Mouse (Mus musculus) natural killer cell, adult 2 months (primary cell): ENCODE measurements around the gene Nfkbia.

Source experiments
- DNase-seq, 2 experiments: peaks; one replicate each; pipeline ENCODE4 v3.0.0; 2022; ENCODE audit warnings: low spot score in 2 of 2

The Nfkbia gene

GRCm38 (mm10) chr12:55490722-55491449 lies 1.6 kb downstream of the Nfkbia start:
- peak in 1 of 2 experiments; percentile 6 for DNase-seq

DNA sequence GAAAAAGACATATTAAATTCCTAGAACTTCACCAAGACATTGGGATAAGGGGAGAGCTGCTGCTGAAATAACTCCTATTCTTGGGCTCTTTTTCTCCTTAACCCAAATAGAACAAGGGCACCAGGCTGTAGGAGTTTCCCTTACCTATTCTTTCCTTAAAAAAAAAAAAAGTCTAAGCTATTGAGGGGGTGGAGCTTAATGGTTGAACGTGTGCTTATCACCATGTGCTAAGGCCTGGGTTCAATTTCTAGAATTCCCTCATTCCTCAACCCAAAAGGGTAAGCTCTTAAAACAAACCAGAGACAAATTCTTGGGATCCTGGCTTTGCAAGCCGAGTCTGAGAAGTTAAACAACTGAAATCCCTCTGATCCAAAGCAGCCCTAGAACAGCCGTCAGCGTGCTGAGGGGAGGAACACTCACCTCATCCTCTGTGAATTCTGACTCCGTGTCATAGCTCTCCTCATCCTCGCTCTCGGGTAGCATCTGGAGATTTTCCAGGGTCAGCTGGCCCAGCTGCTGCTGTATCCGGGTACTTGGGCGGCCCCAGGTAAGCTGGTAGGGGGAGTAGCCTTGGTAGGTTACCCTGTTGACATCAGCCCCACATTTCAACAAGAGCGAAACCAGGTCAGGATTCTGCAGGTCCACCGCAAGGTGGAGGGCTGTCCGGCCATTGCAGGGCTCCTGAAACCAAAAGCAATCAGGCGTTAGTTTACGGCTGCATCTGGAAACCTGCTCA lies 2.3 kb downstream of the Nfkbia start:
- DNase-seq = no peak

DNA sequence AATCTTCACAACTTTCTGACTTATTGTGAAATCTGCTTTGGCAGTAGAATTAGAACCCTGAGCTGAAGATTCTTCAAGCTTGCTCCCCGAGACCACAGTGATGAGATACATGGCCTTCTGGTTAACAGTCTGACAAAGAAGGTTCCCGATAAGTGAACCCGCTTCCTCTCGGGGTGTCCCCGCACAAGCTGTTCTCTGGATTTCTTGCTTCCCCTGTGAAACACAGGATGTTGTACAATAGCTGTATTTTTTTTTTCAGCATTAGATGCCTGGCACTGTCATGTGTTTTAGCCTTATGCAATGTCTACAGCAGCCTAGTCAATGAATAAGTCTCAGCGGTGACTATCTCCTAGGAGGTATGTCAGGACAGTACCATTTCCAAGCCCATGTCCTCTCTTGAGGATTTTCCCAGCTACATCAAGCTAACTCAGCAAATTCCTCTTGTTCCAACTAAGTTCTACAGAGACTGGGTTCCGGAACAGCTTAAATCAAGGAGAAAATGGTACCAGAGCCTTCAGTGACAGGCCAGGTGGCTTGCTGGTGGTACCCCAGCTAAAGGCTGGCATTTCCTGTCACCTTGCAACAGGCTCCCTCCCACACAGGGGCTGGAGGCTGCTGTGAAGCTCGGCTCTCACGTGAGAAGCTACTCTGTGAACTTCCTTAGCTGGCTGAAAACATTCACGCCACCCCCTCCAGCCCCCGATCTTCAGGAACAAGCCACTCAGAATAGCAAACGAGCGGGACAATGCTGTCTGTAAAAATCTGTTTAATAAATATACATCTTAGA lies 3.6 kb downstream of the Nfkbia start:
- DNase-seq = peak; percentile 68 to 69

DNA sequence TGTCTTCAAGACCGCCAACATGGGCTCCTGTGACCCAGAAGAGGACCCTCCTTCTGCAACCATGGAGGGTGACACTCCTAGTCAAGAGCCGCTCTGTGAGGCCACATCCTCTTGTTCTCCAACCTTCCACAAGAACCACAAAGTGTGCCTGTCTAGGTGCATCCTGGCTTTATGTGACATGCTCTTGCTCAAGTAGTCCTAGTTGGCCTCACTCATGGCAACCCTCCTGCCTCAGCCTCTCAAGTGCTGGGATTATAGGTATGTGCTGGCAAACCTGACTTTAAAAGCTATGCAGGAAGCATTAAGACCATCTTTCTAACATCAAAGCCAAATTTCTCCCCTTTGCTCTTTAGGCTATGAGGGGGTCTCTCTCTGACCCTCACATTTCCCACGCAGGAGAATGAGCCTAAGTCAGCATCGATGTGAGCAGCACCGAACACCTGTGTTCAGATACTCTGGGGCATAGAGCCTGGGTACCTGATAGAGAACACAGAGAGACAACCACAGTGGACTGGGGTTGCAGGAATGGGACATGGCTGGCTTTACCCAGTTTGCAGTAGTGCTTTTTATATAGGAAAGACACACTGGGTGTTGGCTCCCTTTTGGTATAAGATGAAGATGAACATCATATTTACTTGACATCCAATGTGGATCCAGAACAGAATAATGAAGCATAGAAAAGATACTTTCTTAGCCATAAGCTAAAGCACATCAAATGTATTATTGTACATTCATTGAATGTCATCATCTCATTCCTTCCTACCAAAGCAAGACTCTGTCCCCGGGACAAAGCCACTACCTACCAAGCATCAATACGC lies 4.4 kb downstream of the Nfkbia start:
- DNase-seq = peak; percentile 28 to 45

DNA sequence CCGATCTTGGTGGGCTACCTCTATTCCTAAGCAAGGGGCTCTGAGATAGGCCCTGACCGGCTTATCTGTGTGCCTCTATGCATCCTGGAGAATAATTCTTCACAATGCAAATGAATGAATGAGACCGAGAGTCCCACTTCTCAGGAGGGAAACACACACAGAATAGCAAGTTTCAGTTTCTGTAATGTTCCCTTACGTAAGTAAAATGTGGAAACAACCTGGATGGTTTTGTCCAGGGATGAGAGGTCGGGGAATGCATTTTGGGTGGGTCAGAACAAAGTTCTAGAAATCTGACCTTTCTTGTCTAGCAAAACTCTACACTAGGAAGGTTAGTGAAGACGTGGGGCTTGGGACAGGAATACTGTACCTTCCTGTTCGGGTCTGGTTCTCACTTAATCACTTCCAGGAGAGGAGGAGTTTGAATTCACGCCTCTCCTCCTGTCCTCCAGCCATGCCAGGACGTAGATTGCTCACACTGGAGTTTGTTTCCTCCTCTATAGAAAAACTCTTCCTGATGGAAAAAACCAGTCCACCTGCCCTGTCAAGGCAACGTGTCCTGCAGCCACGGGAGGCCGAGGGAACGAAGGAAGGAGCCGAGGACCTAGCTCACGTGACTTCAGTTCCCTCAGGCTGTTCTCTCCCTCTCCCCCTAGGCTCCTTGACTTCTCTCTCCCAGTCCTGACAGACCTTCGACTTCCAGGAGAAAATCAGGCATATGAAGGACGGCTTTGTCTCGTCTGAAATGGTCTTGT lies 5.3 kb downstream of the Nfkbia start:
- DNase-seq = no peak

DNA sequence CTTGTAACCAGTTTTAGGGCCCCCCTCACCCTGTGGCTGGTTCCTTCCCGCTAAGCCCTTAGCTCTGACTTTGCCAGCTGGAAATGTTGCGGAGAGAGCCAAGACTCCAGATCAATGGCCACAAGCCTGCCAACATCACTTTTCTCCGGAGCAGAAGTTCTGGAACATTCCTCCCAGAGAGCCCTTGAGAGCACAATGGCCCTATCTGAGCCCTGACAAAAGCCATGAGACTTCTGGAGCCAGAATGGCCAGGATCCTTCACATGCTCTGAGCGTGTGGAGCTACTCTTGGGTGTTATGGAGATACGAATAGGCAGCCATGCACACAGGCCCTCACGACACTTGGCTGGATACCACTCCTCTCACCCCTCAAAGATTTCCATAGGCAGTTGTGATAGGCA lies 7.6 kb downstream of the Nfkbia start:
- DNase-seq = no peak

GRCm38 (mm10) chr12:55484079-55484774 lies 8.2 kb downstream of the Nfkbia start:
- no peak for DNase-seq

DNA sequence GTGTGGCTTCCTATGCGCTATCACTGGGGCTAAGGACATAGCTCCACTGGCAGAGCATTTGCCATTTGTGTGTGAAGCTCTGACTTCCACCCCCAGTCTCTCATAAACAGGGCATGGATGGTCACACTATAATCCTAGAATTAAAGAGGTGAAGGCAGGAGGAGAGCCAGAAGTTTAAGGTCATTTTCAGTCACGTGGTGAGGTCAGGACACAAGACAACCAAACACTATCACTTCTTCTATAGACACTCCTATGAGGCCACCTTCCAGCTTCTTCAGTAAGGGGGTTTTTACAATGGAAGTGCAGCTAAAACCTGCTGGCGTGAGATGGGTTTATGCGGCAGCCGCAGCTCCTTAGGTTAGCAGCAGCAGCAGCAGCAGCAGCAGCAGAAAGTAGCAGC lies 8.9 kb downstream of the Nfkbia start:
- DNase-seq = no peak

GRCm38 (mm10) chr12:55482732-55483131 lies 9.7 kb downstream of the Nfkbia start:
- DNase-seq = no peak

DNA sequence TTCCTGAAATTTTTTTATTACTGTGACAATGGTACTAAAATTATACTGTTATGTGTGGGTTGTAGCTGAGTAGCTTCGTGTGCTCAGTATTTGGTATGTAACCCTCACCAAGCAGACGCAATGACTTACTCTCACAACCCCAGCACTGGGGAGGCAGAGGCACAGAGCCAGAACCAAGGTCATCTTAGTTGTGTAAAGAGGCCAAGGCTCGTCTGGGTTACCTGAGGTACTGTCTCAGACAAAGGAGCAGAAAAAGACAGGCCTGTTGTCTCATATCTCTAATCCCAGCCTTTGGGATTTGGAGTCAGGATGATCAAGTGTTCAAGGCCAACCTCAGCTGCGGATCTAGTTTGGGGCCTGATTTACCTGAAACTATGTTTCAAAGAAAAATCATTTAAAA lies 10.7 kb downstream of the Nfkbia start:
- DNase-seq = no peak

DNA sequence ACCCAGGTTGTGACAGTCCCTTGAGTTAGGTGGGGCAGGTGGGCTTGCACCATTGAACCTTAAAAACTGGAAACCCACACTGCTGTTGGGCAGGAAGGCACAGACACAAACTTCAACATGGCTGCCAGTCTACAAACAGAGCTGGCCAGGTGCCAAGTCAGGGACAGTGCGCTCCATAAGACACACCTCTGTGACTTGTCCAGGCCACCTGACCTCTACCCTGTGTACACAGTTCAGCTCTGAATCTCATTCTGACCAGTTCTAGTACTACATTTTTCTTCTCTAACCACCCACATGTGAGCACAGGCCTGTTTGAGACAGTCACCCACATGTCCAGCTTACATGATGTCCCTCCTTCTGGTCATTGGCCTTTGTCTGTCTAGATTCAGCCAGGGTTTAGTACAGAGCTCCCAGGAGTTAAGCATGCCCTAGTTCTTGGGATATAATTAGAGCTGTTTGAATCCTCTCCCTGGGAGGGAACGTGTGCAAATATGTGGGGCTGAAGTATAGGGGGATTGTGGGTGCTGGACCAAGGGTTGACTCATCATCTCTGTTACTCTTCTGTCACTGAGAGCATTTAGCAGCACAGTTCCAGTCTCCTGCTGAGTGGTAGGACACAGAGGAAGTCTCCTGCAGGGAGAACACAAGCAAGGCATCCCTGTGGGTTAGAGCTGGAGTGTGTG lies 11.8 kb downstream of the Nfkbia start:
- DNase-seq = no peak

DNA sequence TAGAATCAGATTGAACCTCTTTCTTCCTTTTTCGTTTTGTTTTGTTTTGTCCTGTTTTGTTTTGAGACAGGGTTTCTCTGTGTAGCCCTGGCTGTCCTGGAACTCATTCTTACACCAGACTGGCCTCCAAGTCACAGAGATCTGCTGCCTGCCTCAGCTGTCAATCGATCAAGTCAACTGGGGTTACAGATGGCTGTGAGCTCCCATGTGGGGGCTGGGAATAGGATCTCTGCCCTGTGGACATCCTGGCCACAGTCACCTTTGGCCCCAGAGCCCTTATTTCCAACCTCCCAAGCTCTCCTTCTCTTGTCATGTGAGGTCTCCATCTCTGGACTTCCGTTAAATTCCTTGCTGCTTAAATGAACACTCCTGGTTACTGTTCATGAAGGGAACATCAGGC lies 13.5 kb downstream of the Nfkbia start:
- no peak for DNase-seq

- DNase-seq = no peak
Observed at GRCm38 (mm10) chr12:55474209-55474583, 18.3 kb downstream of the Nfkbia start.

- no peak for DNase-seq
Observed at GRCm38 (mm10) chr12:55473250-55474208, 18.9 kb downstream of the Nfkbia start.

- DNase-seq = no peak
Observed at GRCm38 (mm10) chr12:55471344-55471743, 21.1 kb downstream of the Nfkbia start.

GRCm38 (mm10) chr12:55470442-55470841 lies 22.0 kb downstream of the Nfkbia start:
- no peak for DNase-seq

- no peak for DNase-seq
Observed at GRCm38 (mm10) chr12:55467331-55468180, 24.9 kb downstream of the Nfkbia start.

DNA sequence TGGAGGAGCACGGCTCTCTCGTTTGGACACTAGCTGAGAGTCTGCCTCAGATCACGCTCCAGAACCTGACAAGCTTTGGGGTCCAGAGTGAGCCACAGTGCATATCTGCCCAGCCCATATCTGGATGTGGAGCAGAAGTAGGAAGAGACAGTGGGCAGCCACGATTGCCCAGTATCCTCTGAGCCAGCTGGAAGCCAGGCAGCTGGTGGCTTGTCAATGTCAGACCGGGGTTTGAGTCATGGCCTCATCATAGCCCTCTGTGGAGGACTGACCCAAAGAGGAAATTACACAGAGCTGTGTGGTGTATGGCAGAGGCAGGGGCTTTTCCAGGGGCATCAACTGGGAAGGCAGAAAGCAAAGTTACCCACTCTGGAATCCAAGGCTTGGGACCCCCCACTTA lies 25.6 kb downstream of the Nfkbia start:
- no peak for DNase-seq
